Mouse (Mus musculus): ENCODE data around the gene Dynlt1f.
"Not testable (repeated sequence)": the region's sequence is repeated elsewhere in the genome, so short reads cannot be mapped to it uniquely, and the experiment has no call there.

- TF ChIP-seq POLR2A (IDR thresholded peaks at IDR 0.05; ENCODE audit: borderline replicate concordance, low read depth, low read length); CTCF (IDR thresholded peaks at IDR 0.05; ENCODE audit: low read depth, low read length): not testable (repeated sequence)
Measured at GRCm38 (mm10) chr17:6689344-6689743, 33.6 kb upstream of the Dynlt1f start.

Data from bone marrow macrophage, adult 2 months (primary cell).